Mouse (Mus musculus) midbrain, embryonic 15.5 days (tissue): Measurements from ENCODE around the gene Gpr18. TPM values are rescaled to one million over a fixed set of nuclear protein-coding genes. Genes with fewer than 3 reads are reported as not detected.

Source experiments
- ATAC-seq: fragments of 200-750 bp; cut with Nextera tagmentation; replicated peaks from 2 replicates; pipeline ENCODE4 v1.8.0; 2017; ENCODE audit warnings: moderate TSS enrichment
- H3K27ac ChIP-seq: fragments of 300-500 bp; sonication (generic); 2 replicates; pipeline ENCODE4 v1.5.1; 2015; ENCODE audit warnings: mild to moderate bottlenecking, inconsistent platforms
- H3K27me3 ChIP-seq: fragments of 300-500 bp; sonication (generic); replicated peaks from 2 replicates; pipeline ENCODE4 v1.6.1; 2015; ENCODE audit warnings: inconsistent platforms
- H3K36me3 ChIP-seq: fragments of 300-500 bp; sonication (generic); replicated peaks from 2 replicates; pipeline ENCODE4 v1.6.1; 2015; ENCODE audit warnings: inconsistent platforms
- H3K4me1 ChIP-seq: fragments of 300-500 bp; sonication (generic); 2 replicates; pipeline ENCODE4 v1.6.1; 2015; ENCODE audit warnings: inconsistent platforms
- H3K4me2 ChIP-seq: fragments of 300-500 bp; sonication (generic); 2 replicates; pipeline ENCODE4 v1.6.1; 2015; ENCODE audit warnings: inconsistent platforms, mild to moderate bottlenecking, moderate library complexity
- H3K4me3 ChIP-seq: fragments of 300-500 bp; sonication (generic); 2 replicates; pipeline ENCODE4 v1.5.1; 2015; ENCODE audit warnings: mild to moderate bottlenecking, inconsistent platforms
- H3K9ac ChIP-seq: fragments of 300-500 bp; sonication (generic); 2 replicates; pipeline ENCODE4 v1.6.1; 2015; ENCODE audit warnings: mild to moderate bottlenecking, inconsistent platforms
- H3K9me3 ChIP-seq: fragments of 300-500 bp; sonication (generic); 2 replicates; pipeline ENCODE4 v1.6.1; 2016; ENCODE audit warnings: inconsistent platforms
- WGBS: fragments of 180-500 bp; shearing (Covaris S2); methylation state at CpG from one replicate; pipeline ENCODE4 v1.1.7; 2015; ENCODE audit warnings: mixed read lengths; 5-methylcytosine and 5-hydroxymethylcytosine counted together
- polyA plus RNA-seq: library from polyadenylated mRNA; unstranded; fragments of >200 nt; fragmentation: Nextera tagmentation; extraction: Ambion mirVana; gene quantifications from 2 replicates; pipeline ENCODE4 v1.2.1, GENCODE M21; 2015

Gpr18 gene
- polyA plus RNA-seq, 1 experiment from 2014 or later: 0.18 TPM

GRCm38 (mm10) chr14:121958041-121958750, 42.6 kb upstream of the Gpr18 start:
- Histone ChIP-seq H3K4me3 (no peak overlapping the region), H3K27ac (no peak overlapping the region), H3K9ac (no peak overlapping the region), H3K27me3 (no peaks in the 10 kb centered on the region), H3K36me3 (no peaks in the 10 kb centered on the region), H3K9me3 (no peaks in the 10 kb centered on the region), H3K4me2 (no peak overlapping the region), H3K4me1 (no peaks in the 10 kb centered on the region)
- ATAC-seq: no peak
- 96% methylated on average over 3 of the region's 3 CpGs for WGBS

- H3K9ac ChIP-seq: no peak overlapping the region
- H3K4me1 ChIP-seq: no peaks in the 10 kb centered on the region
- no peaks in the 10 kb centered on the region for H3K9me3 ChIP-seq
- no peak overlapping the region for H3K27ac ChIP-seq
- no peak overlapping the region for H3K4me3 ChIP-seq
- H3K36me3 ChIP-seq: no peaks in the 10 kb centered on the region
- H3K4me2 ChIP-seq: no peak overlapping the region
- WGBS: 93% methylated on average over 10 of the region's 10 CpGs
- no peak for ATAC-seq
- no peaks in the 10 kb centered on the region for H3K27me3 ChIP-seq
These were observed 41.7 kb upstream of the Gpr18 start for GRCm38 (mm10) chr14:121957176-121957871.

GRCm38 (mm10) chr14:121956291-121956690, 40.7 kb upstream of the Gpr18 start:
- Histone ChIP-seq H3K4me1 (no peaks in the 10 kb centered on the region), H3K4me2 (no peak overlapping the region), H3K9ac (no peak overlapping the region), H3K27me3 (no peaks in the 10 kb centered on the region), H3K36me3 (no peaks in the 10 kb centered on the region), H3K4me3 (no peak overlapping the region), H3K9me3 (no peaks in the 10 kb centered on the region), H3K27ac (no peak overlapping the region)
- no peak for ATAC-seq
- 96% methylated on average over 5 of the region's 5 CpGs for WGBS

GRCm38 (mm10) chr14:121955176-121955795, 39.7 kb upstream of the Gpr18 start:
- H3K4me3 ChIP-seq: no peak overlapping the region

GRCm38 (mm10) chr14:121954608-121955007, 39.0 kb upstream of the Gpr18 start:
- WGBS: 95% methylated on average over 12 of the region's 12 CpGs
- no peaks in the 10 kb centered on the region for H3K27me3 ChIP-seq
- ATAC-seq: no peak
- H3K27ac ChIP-seq: no peak overlapping the region
- H3K4me2 ChIP-seq: no peak overlapping the region
- no peak overlapping the region for H3K4me3 ChIP-seq
- H3K9ac ChIP-seq: no peak overlapping the region
- no peaks in the 10 kb centered on the region for H3K36me3 ChIP-seq
- H3K9me3 ChIP-seq: no peaks in the 10 kb centered on the region
- H3K4me1 ChIP-seq: no peaks in the 10 kb centered on the region

More at GRCm38 (mm10) chr14:121955176-121955795, 39.7 kb upstream of the Gpr18 start:
- Histone ChIP-seq H3K27me3 (no peaks in the 10 kb centered on the region), H3K9me3 (no peaks in the 10 kb centered on the region), H3K27ac (no peak overlapping the region), H3K4me1 (no peaks in the 10 kb centered on the region), H3K4me2 (no peak overlapping the region), H3K9ac (no peak overlapping the region), H3K36me3 (no peaks in the 10 kb centered on the region)
- WGBS: 92% methylated on average over 5 of the region's 5 CpGs
- ATAC-seq: no peak

- H3K4me3 ChIP-seq: no peak overlapping the region
- H3K4me1 ChIP-seq: no peaks in the 10 kb centered on the region
- H3K36me3 ChIP-seq: no peaks in the 10 kb centered on the region
- no peak overlapping the region for H3K9ac ChIP-seq
- WGBS: 93% methylated on average over 11 of the region's 11 CpGs
- H3K4me2 ChIP-seq: no peak overlapping the region
- no peak overlapping the region for H3K27ac ChIP-seq
- no peak for ATAC-seq
- no peaks in the 10 kb centered on the region for H3K9me3 ChIP-seq
- H3K27me3 ChIP-seq: no peaks in the 10 kb centered on the region
These were observed 38.5 kb upstream of the Gpr18 start for GRCm38 (mm10) chr14:121954129-121954528.

- no peaks in the 10 kb centered on the region for H3K4me1 ChIP-seq
- no peak overlapping the region for H3K4me3 ChIP-seq
- no peaks in the 10 kb centered on the region for H3K27me3 ChIP-seq
- ATAC-seq: no peak
- no peaks in the 10 kb centered on the region for H3K9me3 ChIP-seq
- no peak overlapping the region for H3K9ac ChIP-seq
- no peak overlapping the region for H3K27ac ChIP-seq
- no peak overlapping the region for H3K4me2 ChIP-seq
- 89% methylated on average over 5 of the region's 5 CpGs for WGBS
- H3K36me3 ChIP-seq: no peaks in the 10 kb centered on the region
These were observed 36.4 kb upstream of the Gpr18 start for GRCm38 (mm10) chr14:121952046-121952400.

GRCm38 (mm10) chr14:121951399-121952045, 35.9 kb upstream of the Gpr18 start:
- no peak overlapping the region for H3K9ac ChIP-seq
- no peaks in the 10 kb centered on the region for H3K4me1 ChIP-seq
- H3K27me3 ChIP-seq: no peaks in the 10 kb centered on the region
- 90% methylated on average over 2 of the region's 2 CpGs for WGBS
- no peak overlapping the region for H3K27ac ChIP-seq
- no peaks in the 10 kb centered on the region for H3K9me3 ChIP-seq
- no peak overlapping the region for H3K4me2 ChIP-seq
- H3K36me3 ChIP-seq: no peaks in the 10 kb centered on the region
- no peak for ATAC-seq
- no peak overlapping the region for H3K4me3 ChIP-seq

- whole genome bisulfite sequencing: 94% methylated on average over 5 of the region's 5 CpGs
- H3K27me3 ChIP-seq: no peaks in the 10 kb centered on the region
- H3K4me3 ChIP-seq: no peak overlapping the region
- H3K4me2 ChIP-seq: no peak overlapping the region
- no peak for ATAC-seq
- no peaks in the 10 kb centered on the region for H3K4me1 ChIP-seq
- no peak overlapping the region for H3K27ac ChIP-seq
- no peaks in the 10 kb centered on the region for H3K9me3 ChIP-seq
- no peak overlapping the region for H3K9ac ChIP-seq
- H3K36me3 ChIP-seq: no peaks in the 10 kb centered on the region
These were observed 34.3 kb upstream of the Gpr18 start for GRCm38 (mm10) chr14:121949897-121950296.

GRCm38 (mm10) chr14:121949436-121949835, 33.9 kb upstream of the Gpr18 start:
- H3K27ac ChIP-seq: no peak overlapping the region
- ATAC-seq: no peak

GRCm38 (mm10) chr14:121947966-121948365, 32.4 kb upstream of the Gpr18 start:
- Histone ChIP-seq H3K9ac (no peak overlapping the region), H3K27me3 (no peaks in the 10 kb centered on the region), H3K4me2 (no peak overlapping the region), H3K4me3 (no peak overlapping the region), H3K36me3 (no peaks in the 10 kb centered on the region), H3K9me3 (no peaks in the 10 kb centered on the region), H3K4me1 (no peaks in the 10 kb centered on the region), H3K27ac (no peak overlapping the region)
- 91% methylated on average over 3 of the region's 3 CpGs for WGBS
- no peak for ATAC-seq

More at GRCm38 (mm10) chr14:121949436-121949835, 33.9 kb upstream of the Gpr18 start:
- WGBS: over 99% methylated on average over 3 of the region's 3 CpGs
- Histone ChIP-seq H3K9ac (no peak overlapping the region), H3K4me2 (no peak overlapping the region), H3K9me3 (no peaks in the 10 kb centered on the region), H3K27me3 (no peaks in the 10 kb centered on the region), H3K4me1 (no peaks in the 10 kb centered on the region), H3K4me3 (no peak overlapping the region), H3K36me3 (no peaks in the 10 kb centered on the region)

GRCm38 (mm10) chr14:121947201-121947760, 31.7 kb upstream of the Gpr18 start:
- no peaks in the 10 kb centered on the region for H3K9me3 ChIP-seq
- no peak overlapping the region for H3K4me3 ChIP-seq
- H3K4me1 ChIP-seq: no peaks in the 10 kb centered on the region
- no peak overlapping the region for H3K4me2 ChIP-seq
- H3K27me3 ChIP-seq: no peaks in the 10 kb centered on the region
- H3K9ac ChIP-seq: no peak overlapping the region
- WGBS: 80% methylated on average over 8 of the region's 8 CpGs
- H3K27ac ChIP-seq: no peak overlapping the region
- H3K36me3 ChIP-seq: no peaks in the 10 kb centered on the region
- no peak for ATAC-seq
